Mouse (Mus musculus): ENCODE measurements around the gene Gm39566. TPM values are rescaled to one million over a fixed set of nuclear protein-coding genes. Genes with fewer than 3 reads are reported as not detected.

Gm39566 gene
- polyA plus RNA-seq, 1 experiment from 2014 or later = not detected

DNA sequence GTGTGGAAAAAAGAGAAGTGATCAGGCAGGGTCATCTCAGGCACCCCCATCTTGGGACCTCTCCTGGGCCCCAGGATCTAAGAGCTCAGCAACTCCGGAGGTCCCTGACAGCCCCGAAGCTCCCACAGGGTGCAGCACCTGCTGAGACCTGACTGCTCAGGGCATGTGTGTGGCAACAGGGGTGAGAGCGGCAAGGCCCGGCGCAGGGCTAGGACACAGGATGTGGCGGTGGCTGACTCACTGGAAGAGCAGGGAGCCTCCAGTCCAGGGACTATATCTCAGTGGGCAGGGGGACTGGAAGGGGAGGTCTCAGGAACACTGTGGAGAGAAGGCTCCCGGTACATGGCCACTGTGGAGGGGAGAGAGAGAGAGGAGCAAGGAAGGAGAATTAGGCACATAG lies 17.2 kb downstream of the Gm39566 start:
- CTCF ChIA-PET = interaction anchor here (0.8 kb wide), 1 partner anchor 13 kb away, joined by 3 read pairs; no protein-coding TSS in a partner anchor
- POLR2A ChIA-PET = no interaction called here
- in situ Hi-C loops (cut with MboI; ENCODE audit: low pct_unique_long_range_greater_than_20kb) = no loop called here
- no peak for ATAC-seq
- DNase-seq (ENCODE audit: low read depth, low spot score) = no peak
- TF ChIP-seq CTCF (IDR thresholded peaks at IDR 0.05) = no peak
- H3K27me3 ChIP-seq = peaks cover 5% of the 10 kb centered on the region

DNA sequence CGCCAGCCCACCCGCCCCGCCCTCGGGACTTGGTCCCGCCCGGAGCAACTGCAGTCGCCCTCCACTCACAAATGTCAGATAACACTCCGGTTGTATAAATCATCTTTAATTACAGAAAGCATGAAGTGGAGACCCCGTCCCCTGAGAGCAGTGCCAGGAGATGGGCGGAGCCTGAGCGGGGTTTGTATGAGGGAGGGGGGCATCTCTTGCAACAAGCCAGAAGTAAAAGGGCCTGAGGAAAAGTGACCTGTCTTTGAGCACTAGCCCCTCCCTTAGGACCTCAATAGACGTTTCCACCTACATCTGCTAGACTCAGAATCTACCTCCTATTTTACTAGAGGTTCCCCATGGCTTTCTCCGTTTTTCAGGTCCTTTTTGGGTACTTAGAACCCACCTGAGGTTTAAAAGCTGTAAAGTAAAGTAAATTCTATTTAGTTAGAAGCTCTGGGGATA lies 19.1 kb downstream of the Gm39566 start:
- no peaks in the 10 kb centered on the region for H3K27me3 ChIP-seq
- POLR2A ChIA-PET = no interaction called here
- DNase-seq (ENCODE audit: low read depth, low spot score) = no peak
- no peak for ATAC-seq
- CTCF ChIA-PET = interaction anchor here (1.5 kb wide), 2 partner anchors 10 to 11 kb away, joined by 3 read pairs; no protein-coding TSS in a partner anchor
- TF ChIP-seq CTCF (IDR thresholded peaks at IDR 0.05) = no peak
- in situ Hi-C loops (cut with MboI; ENCODE audit: low pct_unique_long_range_greater_than_20kb) = no loop called here

DNA sequence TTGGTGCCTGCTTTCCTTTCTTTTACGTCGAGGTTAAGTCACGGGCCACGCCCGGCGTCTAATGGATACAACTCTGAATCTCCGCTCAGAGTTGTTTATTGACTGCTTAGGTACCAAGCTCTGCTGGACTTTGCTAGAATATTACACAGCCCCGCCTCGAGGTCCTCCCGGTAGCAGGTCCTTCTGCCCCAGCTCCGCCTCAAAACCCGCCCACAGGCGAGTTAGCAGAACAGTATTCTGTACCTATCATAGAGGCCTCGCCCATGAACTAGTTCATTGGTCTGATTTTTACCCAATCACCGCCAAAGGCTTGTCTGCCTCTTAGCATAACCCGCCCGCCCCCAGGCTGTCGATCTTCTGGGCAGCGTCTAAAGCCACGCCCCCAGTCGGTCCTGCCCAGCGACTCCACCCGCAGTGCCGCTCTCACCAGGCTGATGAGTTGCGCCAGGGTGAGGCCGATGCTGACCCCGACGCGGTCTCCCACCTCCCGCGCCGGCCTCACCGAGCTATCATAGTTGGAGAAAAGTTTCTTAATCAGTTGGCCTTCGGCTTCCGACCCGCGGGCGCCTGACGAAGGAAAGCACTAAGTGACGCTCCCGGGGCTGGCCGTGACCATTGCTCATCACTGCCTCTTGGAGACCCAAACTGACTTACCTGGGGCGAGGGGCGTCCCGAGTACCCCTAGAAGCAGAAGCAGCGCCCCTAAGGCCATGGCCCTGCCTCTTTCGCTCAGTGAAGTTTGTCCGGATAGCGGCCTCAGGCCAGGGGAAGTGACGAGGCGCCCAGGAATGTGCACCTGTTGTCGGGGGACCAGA lies 19.7 kb downstream of the Gm39566 start, which contains the start of gene Chrnb1:
TSS of gene Chrnb1 (minus strand) at position 776 of the 815 bp plus-strand sequence.
- in situ Hi-C loops (cut with MboI; ENCODE audit: low pct_unique_long_range_greater_than_20kb) = no loop called here
- CTCF ChIA-PET = interaction anchor here (1.5 kb wide), 1 partner anchor 11 kb away, joined by 3 read pairs; no protein-coding TSS in a partner anchor
- ATAC-seq (peak; percentile 99), DNase-seq (ENCODE audit: low read depth, low spot score) (peak; percentile 87)
- no peak for TF ChIP-seq CTCF (IDR thresholded peaks at IDR 0.05)
- H3K27me3 ChIP-seq = no peaks in the 10 kb centered on the region
- POLR2A ChIA-PET = interaction anchor here (0.6 kb wide), 1 partner anchor 37 kb away, joined by 3 read pairs; no protein-coding TSS in a partner anchor

DNA sequence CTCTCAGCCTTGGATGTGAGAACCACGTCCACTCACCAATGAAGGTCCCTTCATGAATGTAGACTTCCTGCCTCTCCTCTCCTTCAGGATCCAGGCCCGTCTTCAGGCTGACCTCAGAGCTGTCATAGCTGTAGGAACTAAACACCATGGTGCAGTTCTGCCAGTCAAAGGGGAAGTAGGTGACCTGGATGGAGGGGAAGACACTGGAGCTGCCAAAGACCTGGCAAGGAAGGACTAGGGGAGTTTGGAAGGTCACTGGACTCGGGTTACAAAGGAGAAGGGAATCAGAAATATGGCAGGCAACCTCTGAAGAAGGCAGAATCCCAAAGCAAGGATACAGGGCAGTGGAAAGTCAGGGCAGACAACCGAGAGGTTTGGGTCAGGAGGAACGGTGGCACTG lies 21.7 kb downstream of the Gm39566 start:
- ATAC-seq = no peak
- POLR2A ChIA-PET = no interaction called here
- in situ Hi-C loops (cut with MboI; ENCODE audit: low pct_unique_long_range_greater_than_20kb) = no loop called here
- CTCF ChIA-PET = interaction anchor here (1.3 kb wide), 1 partner anchor 15 kb away, joined by 3 read pairs; no protein-coding TSS in a partner anchor
- DNase-seq (ENCODE audit: low read depth, low spot score) = no peak
- TF ChIP-seq CTCF (IDR thresholded peaks at IDR 0.05) = no peak
- H3K27me3 ChIP-seq = no peaks in the 10 kb centered on the region

DNA sequence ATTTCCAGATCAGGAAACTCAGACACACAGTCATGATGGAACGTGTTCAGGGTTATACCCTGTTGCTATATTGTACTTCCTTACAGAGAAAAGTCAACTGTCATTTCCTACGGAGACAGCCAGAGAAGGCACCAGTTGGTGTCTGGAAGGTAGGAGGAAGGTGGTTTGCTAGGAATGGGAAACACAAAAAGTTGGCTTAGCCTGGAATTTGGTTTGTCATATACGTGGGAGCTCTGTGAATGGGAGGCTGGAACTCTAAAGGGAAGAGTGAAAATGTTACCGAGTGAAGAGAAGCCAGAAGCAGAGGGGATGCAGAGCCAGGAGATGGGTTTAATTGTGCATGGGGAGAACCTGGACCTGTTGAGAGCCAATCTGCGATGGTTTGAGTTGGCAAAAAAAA lies 23.7 kb downstream of the Gm39566 start:
- ChIA-PET CTCF (interaction anchor here (1.4 kb wide), 1 partner anchor 14 kb away, joined by 3 read pairs; the partner anchor contains the start of gene Tmem102), POLR2A (no interaction called here)
- DNase-seq (ENCODE audit: low read depth, low spot score) (no peak), ATAC-seq (no peak)
- no peak for TF ChIP-seq CTCF (IDR thresholded peaks at IDR 0.05)
- in situ Hi-C loops (cut with MboI; ENCODE audit: low pct_unique_long_range_greater_than_20kb) = no loop called here
- no peaks in the 10 kb centered on the region for H3K27me3 ChIP-seq

DNA sequence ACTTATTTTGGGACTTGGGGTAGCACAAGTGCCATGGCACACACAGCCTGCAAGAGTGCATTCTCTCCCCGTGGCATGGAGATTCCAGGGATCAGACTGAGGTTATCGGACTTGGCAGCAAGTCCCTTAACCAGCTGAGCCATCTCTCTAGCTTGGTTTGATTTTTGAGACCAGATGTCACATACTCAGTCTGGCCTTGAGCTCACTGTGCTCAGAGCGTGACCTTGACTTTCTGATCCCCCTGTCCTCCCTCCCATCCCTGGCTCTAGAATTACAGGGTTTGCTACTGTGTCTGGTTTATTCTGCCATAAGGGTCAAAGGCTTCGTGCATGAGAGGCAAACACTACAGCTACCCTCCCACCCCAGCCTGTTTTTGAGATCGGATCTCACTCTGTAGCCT lies 25.7 kb downstream of the Gm39566 start:
- ChIA-PET CTCF (no interaction called here), POLR2A (interaction anchor here (0.9 to 1.7 kb wide), 3 partner anchors 11 to 32 kb away, joined by 3 to 5 read pairs (median 3); no protein-coding TSS in a partner anchor)
- ATAC-seq = no peak
- in situ Hi-C loops (cut with MboI; ENCODE audit: low pct_unique_long_range_greater_than_20kb) = no loop called here
- H3K27me3 ChIP-seq = no peaks in the 10 kb centered on the region
- no peak for TF ChIP-seq CTCF (IDR thresholded peaks at IDR 0.05)
- no peak for DNase-seq (ENCODE audit: low read depth, low spot score)

DNA sequence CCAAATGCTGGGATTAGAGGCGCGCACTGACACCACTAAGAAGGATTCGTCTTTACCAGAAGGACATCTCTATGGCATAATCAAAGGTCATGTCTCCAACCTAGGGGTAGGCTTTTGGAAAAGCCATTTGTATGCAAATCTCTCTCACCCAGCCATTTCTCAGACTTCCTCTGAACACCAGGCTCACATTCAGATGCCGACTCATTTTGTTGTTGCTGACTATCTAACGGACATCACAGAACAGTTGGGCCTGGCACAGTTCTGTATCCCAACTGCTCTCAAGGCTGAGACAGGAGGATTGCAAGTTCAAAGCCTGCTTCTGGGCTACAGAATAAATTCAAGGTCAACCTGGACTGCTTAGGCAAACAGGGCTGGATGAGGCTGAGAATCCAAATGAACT lies 27.8 kb downstream of the Gm39566 start:
- no peak for TF ChIP-seq CTCF (IDR thresholded peaks at IDR 0.05)
- ChIA-PET CTCF (no interaction called here), POLR2A (no interaction called here)
- no peaks in the 10 kb centered on the region for H3K27me3 ChIP-seq
- in situ Hi-C loops (cut with MboI; ENCODE audit: low pct_unique_long_range_greater_than_20kb) = no loop called here
- DNase-seq (ENCODE audit: low read depth, low spot score) (no peak), ATAC-seq (no peak)

DNA sequence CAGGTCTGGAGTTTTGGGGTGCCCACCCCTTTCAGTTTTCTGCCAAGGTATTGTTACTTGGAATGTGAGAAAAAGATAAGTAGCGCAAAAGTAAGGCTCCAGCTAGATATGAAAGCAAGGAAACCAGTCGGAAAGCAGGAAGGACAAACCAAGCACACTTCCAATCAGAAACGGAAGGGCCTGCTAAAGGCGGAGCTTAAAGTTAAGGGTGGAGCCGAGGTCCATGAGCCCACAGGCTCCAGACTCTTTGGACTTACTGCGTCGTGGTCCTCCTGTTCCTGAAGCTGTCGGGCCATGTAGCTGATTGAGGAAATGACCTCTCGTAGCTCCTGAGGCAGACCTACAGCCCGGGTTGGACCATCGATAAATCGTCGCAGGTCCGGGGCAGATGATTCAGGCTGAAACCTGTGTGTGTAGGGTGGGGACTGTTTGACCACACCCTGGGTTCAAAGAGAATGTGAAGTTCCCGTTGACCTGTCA lies 30.3 kb downstream of the Gm39566 start:
- in situ Hi-C loops (cut with MboI; ENCODE audit: low pct_unique_long_range_greater_than_20kb) = no loop called here
- ATAC-seq = no peak

DNA sequence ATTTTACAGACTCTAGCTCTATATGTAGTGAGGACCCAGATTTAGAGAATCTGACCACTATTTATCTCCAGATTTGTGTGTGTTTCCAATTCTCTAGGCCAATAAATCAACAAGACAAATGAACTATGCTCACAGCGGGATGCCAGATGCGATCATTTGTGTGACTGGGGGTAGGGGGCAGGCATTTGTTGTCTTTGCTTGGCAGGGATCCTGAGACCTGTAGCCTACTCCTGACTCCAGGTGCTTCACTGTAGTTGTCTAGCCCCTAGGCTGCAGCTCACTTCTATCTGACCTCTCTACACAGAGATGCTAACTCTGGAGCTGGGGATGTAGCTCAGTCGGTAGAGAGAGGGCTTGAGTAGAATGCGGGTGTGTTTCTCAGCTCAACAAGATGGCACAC lies 33.3 kb downstream of the Gm39566 start:
- no peak for TF ChIP-seq CTCF (IDR thresholded peaks at IDR 0.05)
- H3K27me3 ChIP-seq = no peaks in the 10 kb centered on the region
- POLR2A ChIA-PET = interaction anchor here (1.0 to 2.0 kb wide), 2 partner anchors 15 to 101 kb away, joined by 3 to 6 read pairs; no protein-coding TSS in a partner anchor
- ATAC-seq (no peak), DNase-seq (ENCODE audit: low read depth, low spot score) (no peak)
- CTCF ChIA-PET = interaction anchor here (1.2 kb wide), 1 partner anchor 11 kb away, joined by 3 read pairs; no protein-coding TSS in a partner anchor
- in situ Hi-C loops (cut with MboI; ENCODE audit: low pct_unique_long_range_greater_than_20kb) = no loop called here

More for the DNA sequence above, 30.3 kb downstream of the Gm39566 start:
- no peaks in the 10 kb centered on the region for H3K27me3 ChIP-seq
- no peak for DNase-seq (ENCODE audit: low read depth, low spot score)
- POLR2A ChIA-PET = no interaction called here
- CTCF ChIA-PET = interaction anchor here (0.7 to 1.9 kb wide), 3 partner anchors 10 to 15 kb away, joined by 3 to 7 read pairs (median 4); no protein-coding TSS in a partner anchor
- no peak for TF ChIP-seq CTCF (IDR thresholded peaks at IDR 0.05)

DNA sequence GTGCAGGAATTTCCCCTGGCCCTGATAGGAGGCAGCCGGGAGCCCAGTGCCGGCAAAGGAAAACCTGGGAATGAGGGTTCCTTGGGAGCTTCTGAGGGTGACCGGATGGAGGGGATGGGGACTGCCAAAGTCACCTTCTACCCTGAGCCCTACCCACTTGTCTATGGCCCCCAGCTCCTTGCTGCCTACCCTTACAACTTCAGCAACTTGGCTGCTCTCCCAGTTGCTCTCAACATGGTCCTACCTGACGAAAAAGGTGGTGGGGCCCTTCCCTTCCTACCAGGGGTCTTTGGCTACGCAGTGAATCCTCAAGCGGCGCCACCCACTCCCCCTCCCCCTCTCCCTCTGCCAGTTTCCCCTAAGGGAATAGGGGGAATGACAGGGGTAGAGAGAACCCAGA lies 36.1 kb downstream of the Gm39566 start:
- no peak for ATAC-seq
- H3K27me3 ChIP-seq = no peaks in the 10 kb centered on the region
- TF ChIP-seq CTCF (IDR thresholded peaks at IDR 0.05) = no peak

More for the DNA sequence above, 36.1 kb downstream of the Gm39566 start:
- in situ Hi-C loops (cut with MboI; ENCODE audit: low pct_unique_long_range_greater_than_20kb) = no loop called here
- DNase-seq (ENCODE audit: low read depth, low spot score) = no peak
- ChIA-PET POLR2A (interaction anchor here (1.0 to 1.2 kb wide), 3 partner anchors 10 to 59 kb away, joined by 3 to 4 read pairs (median 3); partner anchors contain the start of genes Nlgn2 and Tmem256), CTCF (no interaction called here)

Measured in Patski (cell line).